Mouse (Mus musculus): ENCODE data around the gene Ttc4. TPM values are rescaled to one million over a fixed set of nuclear protein-coding genes. Genes with fewer than 3 reads are reported as not detected.

The Ttc4 gene
- polyA plus RNA-seq, 1 experiment from 2014 or later, result 113 TPM

DNA sequence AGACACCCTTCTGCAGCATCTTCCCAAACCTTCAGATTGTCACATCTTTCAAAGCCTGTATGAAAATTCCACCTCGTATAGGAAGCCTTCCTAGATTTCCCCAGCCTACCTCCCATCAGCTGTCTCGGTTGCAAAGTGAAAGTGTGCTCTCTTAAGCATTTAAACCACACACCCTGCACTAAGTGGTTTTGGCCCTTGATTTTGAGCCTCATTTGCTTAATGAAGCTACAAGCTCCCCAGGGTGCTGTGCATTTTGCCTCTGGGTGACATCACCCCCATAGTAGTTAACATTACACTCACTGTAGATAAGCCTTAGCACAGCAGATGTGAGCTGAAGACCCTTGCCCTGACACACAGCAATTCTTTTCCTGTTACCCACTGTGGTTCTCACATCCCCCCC is 2.2 kb upstream of the Ttc4 start:
- H3K36me3 ChIP-seq, result peaks cover 11% of the 10 kb centered on the region
- peaks cover 14% of the 10 kb centered on the region for H3K4me1 ChIP-seq
- no peak overlapping the region for H3K27ac ChIP-seq (replicated peaks)
- no peak overlapping the region for H3K4me3 ChIP-seq
- no peaks in the 10 kb centered on the region for H3K9me3 ChIP-seq (replicated peaks)
- H3K27me3 ChIP-seq (ENCODE audit: low read depth, poor library complexity, severe bottlenecking), result no peaks in the 10 kb centered on the region
- DNase-seq (ENCODE audit: low spot score), result no peak
- 59% methylated on average over 2 of the region's 2 CpGs for WGBS

DNA sequence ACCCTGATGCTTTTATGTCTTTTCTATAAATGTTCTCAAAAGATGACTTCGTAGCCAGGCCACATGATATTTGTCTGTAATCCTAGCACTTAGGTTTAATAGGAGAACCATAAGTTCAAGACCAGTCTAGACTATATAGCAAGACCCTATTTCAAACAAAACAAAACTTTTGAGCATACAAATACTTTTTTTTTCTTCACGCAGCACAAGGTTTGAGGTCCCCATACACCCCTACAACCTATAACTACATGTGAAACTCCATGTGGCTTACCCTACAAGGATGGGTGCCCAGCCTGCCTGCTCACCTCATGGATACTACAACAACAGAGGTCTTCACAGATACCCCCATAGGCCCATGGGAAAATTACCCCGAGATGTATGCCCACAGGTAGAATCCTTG is 408 bp upstream of the Ttc4 start:
- H3K9me3 ChIP-seq (replicated peaks), result no peaks in the 10 kb centered on the region
- H3K27ac ChIP-seq (replicated peaks), result no peak overlapping the region
- WGBS, result 34% methylated on average over 3 of the region's 3 CpGs
- peaks cover 29% of the 10 kb centered on the region for H3K36me3 ChIP-seq
- DNase-seq (ENCODE audit: low spot score), result no peak
- peak overlapping the region; percentile 89 for H3K4me3 ChIP-seq
- no peaks in the 10 kb centered on the region for H3K27me3 ChIP-seq (ENCODE audit: low read depth, poor library complexity, severe bottlenecking)
- peaks cover 14% of the 10 kb centered on the region for H3K4me1 ChIP-seq

DNA sequence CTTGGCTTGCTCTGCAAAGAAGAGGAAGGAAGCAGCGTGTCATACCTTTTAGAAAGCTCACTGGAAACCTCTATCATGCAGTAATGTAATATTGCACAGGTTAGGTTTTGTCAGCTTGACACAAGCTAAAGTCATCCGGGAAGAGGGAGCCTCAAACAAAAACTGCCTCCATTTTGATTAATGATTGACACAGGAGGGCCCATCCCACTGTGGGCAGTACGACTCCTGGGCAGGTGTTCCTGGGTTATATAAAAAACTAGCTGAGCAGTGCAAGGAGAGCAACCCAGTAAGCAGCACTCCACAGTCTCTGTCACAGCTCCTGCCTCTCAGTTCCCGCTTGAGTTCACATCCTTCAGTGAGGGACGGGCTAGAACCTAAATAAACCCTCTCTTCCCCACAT is 2.0 kb downstream of the Ttc4 start:
- no peak for DNase-seq (ENCODE audit: low spot score)
- Histone ChIP-seq H3K4me1 (peaks cover 14% of the 10 kb centered on the region), H3K9me3 (replicated peaks) (no peaks in the 10 kb centered on the region), H3K27me3 (ENCODE audit: low read depth, poor library complexity, severe bottlenecking) (no peaks in the 10 kb centered on the region), H3K27ac (replicated peaks) (no peak overlapping the region), H3K4me3 (no peak overlapping the region), H3K36me3 (peaks cover 53% of the 10 kb centered on the region)
- WGBS, result 91% methylated on average over 5 of the region's 5 CpGs

DNA sequence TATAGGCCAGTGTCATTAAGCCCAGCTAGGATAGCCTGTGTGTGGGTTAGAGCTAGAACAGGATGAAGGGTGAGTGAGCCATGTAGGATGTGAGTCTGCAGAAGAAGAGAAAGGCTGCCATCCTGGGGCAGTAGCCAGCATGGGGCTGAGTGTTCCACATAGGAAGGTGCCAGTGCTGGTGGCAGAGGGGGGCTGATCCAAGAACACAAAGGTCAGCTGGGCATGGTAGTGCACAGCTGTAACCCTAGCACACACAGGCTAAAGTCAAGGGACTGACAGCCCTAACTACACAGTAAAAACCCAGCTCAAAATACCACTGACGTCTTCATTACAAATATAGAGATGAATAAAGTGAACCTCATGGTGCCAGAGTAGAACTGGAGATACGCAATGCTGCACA is 12.2 kb downstream of the Ttc4 start:
- Histone ChIP-seq H3K36me3 (peaks cover 100% of the 10 kb centered on the region), H3K27ac (replicated peaks) (no peak overlapping the region), H3K4me3 (no peak overlapping the region), H3K9me3 (replicated peaks) (no peaks in the 10 kb centered on the region), H3K4me1 (no peaks in the 10 kb centered on the region), H3K27me3 (ENCODE audit: low read depth, poor library complexity, severe bottlenecking) (no peaks in the 10 kb centered on the region)
- 93% methylated on average over 2 of the region's 2 CpGs for WGBS
- DNase-seq (ENCODE audit: low spot score), result no peak

DNA sequence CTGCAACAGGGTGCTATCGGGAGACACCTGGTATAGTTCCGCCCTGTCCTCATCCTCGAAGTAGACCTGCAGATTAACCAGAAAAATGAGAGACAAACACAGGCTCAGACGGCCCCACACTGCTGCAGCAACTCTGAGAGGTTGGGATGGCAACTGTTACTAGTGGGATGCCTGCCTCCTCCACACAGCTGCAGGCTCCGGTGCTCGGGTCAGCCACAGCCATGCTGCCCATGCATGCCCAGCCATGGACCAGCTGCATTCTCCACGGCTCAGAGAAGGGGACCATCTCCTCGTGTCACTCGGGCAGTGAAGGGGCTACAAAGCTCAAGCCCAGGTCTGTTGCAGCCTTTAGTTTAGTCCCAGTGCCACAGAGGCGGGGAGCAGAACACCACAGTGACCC is 13.1 kb downstream of the Ttc4 start:
- peaks cover 100% of the 10 kb centered on the region for H3K36me3 ChIP-seq
- WGBS, result 92% methylated on average over 10 of the region's 10 CpGs

DNA sequence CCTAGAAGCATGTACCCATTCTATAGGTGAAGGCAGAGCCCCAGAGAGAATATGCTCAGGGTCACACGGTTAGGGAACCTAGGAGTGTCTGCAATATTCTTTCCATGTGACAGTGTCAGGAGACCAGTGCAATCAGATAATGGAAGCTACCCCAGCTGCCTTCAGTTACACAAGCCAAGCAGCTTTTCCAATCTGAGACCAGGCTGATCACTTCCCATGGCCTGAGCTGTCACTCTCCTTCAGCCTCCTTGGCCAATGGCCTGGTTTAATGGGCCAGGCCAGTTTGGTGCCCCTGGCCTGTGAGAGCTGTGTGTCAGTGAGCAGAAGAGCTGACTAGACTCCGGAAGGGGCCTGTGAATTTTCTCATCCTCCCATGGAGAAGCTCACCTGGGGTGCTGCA is 13.5 kb downstream of the Ttc4 start:
- WGBS, result 87% methylated on average over 2 of the region's 2 CpGs
- no peaks in the 10 kb centered on the region for H3K9me3 ChIP-seq (replicated peaks)
- H3K27me3 ChIP-seq (ENCODE audit: low read depth, poor library complexity, severe bottlenecking), result no peaks in the 10 kb centered on the region
- H3K4me3 ChIP-seq, result no peak overlapping the region
- no peaks in the 10 kb centered on the region for H3K4me1 ChIP-seq
- DNase-seq (ENCODE audit: low spot score), result no peak
- H3K36me3 ChIP-seq, result peaks cover 100% of the 10 kb centered on the region
- no peak overlapping the region for H3K27ac ChIP-seq (replicated peaks)

More for the DNA sequence above, 13.1 kb downstream of the Ttc4 start:
- H3K4me1 ChIP-seq, result no peaks in the 10 kb centered on the region
- no peaks in the 10 kb centered on the region for H3K27me3 ChIP-seq (ENCODE audit: low read depth, poor library complexity, severe bottlenecking)
- no peak for DNase-seq (ENCODE audit: low spot score)
- no peak overlapping the region for H3K27ac ChIP-seq (replicated peaks)
- H3K4me3 ChIP-seq, result no peak overlapping the region
- no peaks in the 10 kb centered on the region for H3K9me3 ChIP-seq (replicated peaks)

DNA sequence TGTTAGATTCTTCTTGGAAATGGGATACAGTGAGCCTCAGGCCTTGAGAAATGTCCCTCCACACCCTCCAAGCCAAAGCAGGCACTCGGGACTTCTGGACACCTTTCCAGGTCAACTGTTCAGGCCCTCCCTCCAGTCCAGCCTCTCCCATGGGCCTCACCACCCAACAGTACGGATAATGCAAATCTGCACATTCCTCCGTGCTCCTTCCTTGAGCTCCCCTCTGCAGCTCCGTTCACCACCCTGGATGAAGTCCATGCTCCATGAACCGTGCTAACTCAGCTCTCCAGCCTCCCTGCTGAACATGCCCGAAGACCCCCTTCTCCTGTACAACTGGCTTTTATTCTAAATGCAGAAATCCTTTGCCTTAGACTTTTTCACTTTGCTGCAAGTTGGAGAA is 14.0 kb downstream of the Ttc4 start:
- Histone ChIP-seq H3K4me3 (no peak overlapping the region), H3K27ac (replicated peaks) (no peak overlapping the region), H3K9me3 (replicated peaks) (no peaks in the 10 kb centered on the region), H3K36me3 (peaks cover 100% of the 10 kb centered on the region), H3K4me1 (no peaks in the 10 kb centered on the region), H3K27me3 (ENCODE audit: low read depth, poor library complexity, severe bottlenecking) (no peaks in the 10 kb centered on the region)
- 88% methylated on average over 6 of the region's 6 CpGs for WGBS
- no peak for DNase-seq (ENCODE audit: low spot score)

DNA sequence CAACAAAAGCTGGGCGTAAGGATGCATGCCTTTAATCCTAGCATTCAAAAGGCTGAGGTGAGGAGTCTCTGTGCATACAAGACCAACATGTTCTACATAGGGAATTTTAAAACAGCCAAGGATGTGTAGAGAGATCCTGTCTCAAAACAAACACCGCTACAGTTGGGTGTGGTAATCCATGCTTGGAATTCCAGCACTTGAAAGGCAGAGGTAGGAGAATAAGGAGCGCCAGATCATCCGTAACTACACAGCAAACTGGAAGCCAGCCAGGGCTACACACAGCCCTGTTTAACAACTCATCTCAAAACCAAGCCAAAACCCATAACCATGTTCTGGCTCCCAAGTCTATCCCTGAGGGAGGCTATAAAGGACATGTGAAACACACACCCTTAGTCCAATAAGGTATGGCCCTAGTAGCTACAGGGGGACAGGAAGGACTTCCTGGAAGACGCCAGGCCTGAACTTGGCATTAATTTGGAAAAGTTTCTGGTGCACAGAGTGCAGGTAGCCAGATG is 14.7 kb downstream of the Ttc4 start:
- Histone ChIP-seq H3K4me3 (no peak overlapping the region), H3K27ac (replicated peaks) (no peak overlapping the region), H3K36me3 (peaks cover 100% of the 10 kb centered on the region), H3K27me3 (ENCODE audit: low read depth, poor library complexity, severe bottlenecking) (no peaks in the 10 kb centered on the region), H3K9me3 (replicated peaks) (no peaks in the 10 kb centered on the region), H3K4me1 (no peaks in the 10 kb centered on the region)
- WGBS, result 94% methylated on average over 5 of the region's 5 CpGs
- DNase-seq (ENCODE audit: low spot score), result no peak

DNA sequence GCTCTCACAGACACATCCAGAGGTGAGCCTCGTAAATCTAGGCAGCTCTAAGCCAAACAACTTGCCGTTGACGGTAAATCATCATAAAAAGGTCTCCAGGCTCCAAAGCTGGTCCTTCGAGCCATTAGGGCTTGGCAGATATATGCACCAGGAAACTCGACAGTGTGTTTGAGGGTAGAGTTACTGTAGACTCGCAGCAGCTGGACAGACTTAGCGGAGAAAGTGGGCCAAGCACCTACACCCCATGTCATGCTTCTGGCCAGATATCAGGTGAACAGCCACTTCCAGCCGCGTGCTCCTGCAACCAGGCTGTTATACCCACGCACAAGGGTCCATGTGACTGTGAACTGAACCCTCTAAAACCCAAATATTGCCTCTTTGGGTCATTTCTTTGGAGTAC is 23.1 kb downstream of the Ttc4 start:
- no peak overlapping the region for H3K4me3 ChIP-seq
- H3K9me3 ChIP-seq (replicated peaks), result no peaks in the 10 kb centered on the region
- no peaks in the 10 kb centered on the region for H3K27me3 ChIP-seq (ENCODE audit: low read depth, poor library complexity, severe bottlenecking)
- no peak for DNase-seq (ENCODE audit: low spot score)
- WGBS, result 95% methylated on average over 10 of the region's 10 CpGs
- no peak overlapping the region for H3K27ac ChIP-seq (replicated peaks)
- H3K4me1 ChIP-seq, result peaks cover 8% of the 10 kb centered on the region
- peaks cover 71% of the 10 kb centered on the region for H3K36me3 ChIP-seq

DNA sequence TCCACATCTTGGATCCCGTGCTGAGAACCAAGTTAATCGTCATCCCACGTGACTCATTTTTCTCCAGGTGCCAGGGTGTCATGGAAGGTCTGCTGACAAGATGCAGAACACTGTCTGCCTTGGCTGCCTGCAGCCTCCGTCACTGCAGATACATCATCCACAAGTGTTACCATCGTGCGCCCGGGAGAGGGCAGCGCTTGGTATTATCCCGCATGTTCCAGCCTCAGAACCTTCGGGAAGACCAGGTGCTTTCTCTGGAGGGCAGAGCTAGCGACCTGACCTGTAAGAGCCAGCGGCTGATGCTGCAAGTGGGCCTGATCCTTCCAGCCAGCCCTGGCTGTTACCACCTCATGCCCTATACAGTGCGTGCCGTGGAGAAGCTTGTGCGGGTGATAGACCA is 25.7 kb downstream of the Ttc4 start:
- 95% methylated on average over 15 of the region's 15 CpGs for WGBS
- no peak for DNase-seq (ENCODE audit: low spot score)
- Histone ChIP-seq H3K9me3 (replicated peaks) (no peaks in the 10 kb centered on the region), H3K27ac (replicated peaks) (no peak overlapping the region), H3K36me3 (peaks cover 46% of the 10 kb centered on the region), H3K27me3 (ENCODE audit: low read depth, poor library complexity, severe bottlenecking) (peaks cover 16% of the 10 kb centered on the region), H3K4me3 (no peak overlapping the region), H3K4me1 (peaks cover 8% of the 10 kb centered on the region)

DNA sequence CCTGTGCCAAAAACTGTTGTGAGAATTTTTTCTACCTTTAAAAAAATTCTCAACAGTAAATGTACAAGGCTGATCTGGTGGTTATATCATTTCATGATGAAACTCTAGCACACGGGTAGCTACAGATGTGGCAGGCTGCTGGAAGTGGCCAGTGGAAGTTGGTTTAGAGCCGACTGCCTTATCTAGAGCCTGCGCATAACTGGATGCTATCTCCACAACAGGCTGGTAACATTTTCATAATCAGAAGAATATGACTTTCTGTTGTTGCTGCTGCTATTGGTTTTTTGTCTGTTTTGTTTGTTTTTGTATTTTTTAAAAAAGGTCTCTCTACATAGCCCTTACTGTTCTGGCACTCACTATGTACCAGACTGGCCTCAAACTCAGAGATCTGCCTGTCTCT is 26.2 kb downstream of the Ttc4 start:
- peaks cover 21% of the 10 kb centered on the region for H3K27me3 ChIP-seq (ENCODE audit: low read depth, poor library complexity, severe bottlenecking)
- DNase-seq (ENCODE audit: low spot score), result no peak
- peaks cover 8% of the 10 kb centered on the region for H3K4me1 ChIP-seq
- H3K4me3 ChIP-seq, result no peak overlapping the region
- no peaks in the 10 kb centered on the region for H3K9me3 ChIP-seq (replicated peaks)
- peaks cover 42% of the 10 kb centered on the region for H3K36me3 ChIP-seq
- WGBS, result 91% methylated on average over 3 of the region's 3 CpGs
- H3K27ac ChIP-seq (replicated peaks), result no peak overlapping the region

DNA sequence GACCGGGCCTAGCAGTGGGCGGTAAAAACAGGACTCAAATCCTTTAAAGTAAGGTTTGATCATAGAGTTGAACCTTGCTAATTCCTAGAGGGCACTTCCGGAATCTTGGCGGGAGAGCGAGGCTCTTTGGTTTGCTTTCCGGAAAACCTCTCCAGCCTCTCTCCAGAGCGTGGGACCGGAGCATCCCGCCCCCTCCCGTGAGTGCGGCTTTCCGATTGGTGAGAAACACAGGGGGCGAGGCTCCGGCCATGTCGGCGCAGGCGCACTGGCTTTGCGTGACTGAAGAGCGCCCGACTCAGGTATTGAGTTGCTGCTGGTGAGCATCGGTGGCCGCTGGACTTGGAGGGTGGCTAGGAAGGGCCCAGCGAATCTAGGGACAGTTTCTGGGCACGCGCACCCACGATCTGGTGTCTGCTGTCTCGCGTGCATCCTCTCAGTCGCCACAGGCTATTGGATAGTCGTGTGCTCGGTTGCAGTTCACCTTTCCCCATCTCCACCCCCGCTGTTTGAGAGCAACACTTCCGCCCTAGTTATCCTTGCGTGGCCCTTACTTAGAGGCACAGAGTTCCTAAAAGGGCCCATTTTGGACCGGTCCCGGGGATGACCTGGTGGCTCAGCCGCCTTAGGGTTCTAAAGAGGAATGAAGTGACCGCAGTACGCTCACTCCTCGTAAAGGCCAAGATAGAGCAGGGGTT is 27.8 kb downstream of the Ttc4 start, which contains the start of gene Pars2:
Pars2 (plus strand) TSS at position 237 of the 695 bp plus-strand sequence.
- H3K36me3 ChIP-seq, result peaks cover 29% of the 10 kb centered on the region
- peak; percentile 99 for DNase-seq (ENCODE audit: low spot score)
- WGBS, result 4% methylated on average over 40 of the region's 40 CpGs

DNA sequence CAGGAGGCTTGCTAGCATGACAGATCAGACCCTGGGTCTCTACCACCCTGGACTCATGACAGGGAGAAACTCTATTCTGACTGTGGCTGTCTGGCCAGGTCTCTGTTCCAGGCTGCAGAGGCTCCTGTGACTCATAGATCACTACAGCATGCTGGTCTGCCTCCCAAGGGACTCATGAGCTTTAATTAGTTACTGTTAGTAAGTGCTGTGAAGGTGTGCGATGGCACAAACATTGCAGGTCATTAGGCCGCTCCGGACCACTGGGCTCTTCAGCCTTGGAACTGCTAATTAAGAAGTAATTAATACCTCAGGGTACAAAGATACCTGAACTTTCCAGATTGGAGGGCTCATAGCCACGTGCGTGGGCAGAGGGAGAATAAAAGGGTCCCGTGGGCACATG is 31.6 kb downstream of the Ttc4 start:
- WGBS, result 89% methylated on average over 6 of the region's 6 CpGs

More for the DNA sequence above, 27.8 kb downstream of the Ttc4 start, which contains the start of gene Pars2:
- Histone ChIP-seq H3K4me3 (peak within 1 kb of the TSS; percentile 61), H3K27me3 (ENCODE audit: low read depth, poor library complexity, severe bottlenecking) (peaks cover 26% of the 10 kb centered on the region), H3K4me1 (peaks cover 8% of the 10 kb centered on the region), H3K9me3 (replicated peaks) (no peaks in the 10 kb centered on the region), H3K27ac (replicated peaks) (peak within 1 kb of the TSS; percentile 87)

More for the DNA sequence above, 31.6 kb downstream of the Ttc4 start:
- no peaks in the 10 kb centered on the region for H3K36me3 ChIP-seq
- H3K4me3 ChIP-seq, result no peak overlapping the region
- peaks cover 30% of the 10 kb centered on the region for H3K27me3 ChIP-seq (ENCODE audit: low read depth, poor library complexity, severe bottlenecking)
- H3K9me3 ChIP-seq (replicated peaks), result no peaks in the 10 kb centered on the region
- no peak overlapping the region for H3K27ac ChIP-seq (replicated peaks)
- H3K4me1 ChIP-seq, result peaks cover 8% of the 10 kb centered on the region
- no peak for DNase-seq (ENCODE audit: low spot score)
